Mouse (Mus musculus): ENCODE measurements at regions not wholly inside any gene's neighbourhood (a gene's known extent, or its start where the extent isn't known, plus 50 kb on each side); places are given as distances from the start of the nearest gene placed in this dataset.

GRCm38 (mm10) chr15:50583951-50584350, 3300.8 kb upstream of the Gm7489 start:
- TF ChIP-seq CTCF (IDR thresholded peaks at IDR 0.05; ENCODE audit: low read depth) (no peak), EP300 (IDR thresholded peaks at IDR 0.05; ENCODE audit: low read depth) (no peak)

Measured in liver, embryonic 14.5 days (tissue).